Mouse (Mus musculus): ENCODE measurements around the gene Snd1.

DNA sequence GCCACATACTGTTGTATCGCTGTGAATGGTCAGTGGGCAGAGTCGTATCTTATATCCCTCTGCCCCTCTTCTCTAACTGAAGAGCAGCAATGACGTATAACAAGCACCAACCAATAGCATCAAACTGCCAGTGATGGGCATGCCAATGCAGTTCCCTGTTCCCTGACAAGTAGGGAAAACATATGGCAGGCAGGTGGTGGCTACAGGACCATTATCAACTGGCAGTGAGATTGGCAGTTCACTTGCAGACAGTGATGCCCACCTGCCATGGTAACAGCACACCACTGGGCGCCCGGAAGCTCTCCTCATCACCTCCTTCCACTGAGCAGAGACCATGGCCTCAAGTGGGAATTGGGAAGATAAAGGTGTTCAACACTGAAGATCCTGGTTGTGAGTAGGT lies 181.6 kb downstream of the Snd1 start:
- TF ChIP-seq CTCF (IDR thresholded peaks at IDR 0.05; ENCODE audit: extremely low read depth, insufficient read depth, low read length): no peak
- no peak for TF ChIP-seq POLR2A (IDR thresholded peaks at IDR 0.05; ENCODE audit: extremely low read depth, insufficient read depth, low read length)
